Mouse (Mus musculus): ENCODE measurements around the gene Gm3558.
"Not testable (repeated sequence)": the region's sequence is repeated elsewhere in the genome, so short reads cannot be mapped to it uniquely, and the experiment has no call there.

Gene Gm3558

GRCm38 (mm10) chr14:7568382-7568781 is at the start of gene Gm3558:
Gm3558 (minus strand) TSS chr14:7568566.
- DNase-seq (ENCODE audit: low read depth, low spot score): not testable (repeated sequence)

- DNase-seq (ENCODE audit: low read depth, low spot score): not testable (repeated sequence)
Measured at GRCm38 (mm10) chr14:7595492-7595891, 27.1 kb upstream of the Gm3558 start, which contains the start of gene Gm10338. Gm10338 (minus strand) TSS chr14:7595592.

DNA sequence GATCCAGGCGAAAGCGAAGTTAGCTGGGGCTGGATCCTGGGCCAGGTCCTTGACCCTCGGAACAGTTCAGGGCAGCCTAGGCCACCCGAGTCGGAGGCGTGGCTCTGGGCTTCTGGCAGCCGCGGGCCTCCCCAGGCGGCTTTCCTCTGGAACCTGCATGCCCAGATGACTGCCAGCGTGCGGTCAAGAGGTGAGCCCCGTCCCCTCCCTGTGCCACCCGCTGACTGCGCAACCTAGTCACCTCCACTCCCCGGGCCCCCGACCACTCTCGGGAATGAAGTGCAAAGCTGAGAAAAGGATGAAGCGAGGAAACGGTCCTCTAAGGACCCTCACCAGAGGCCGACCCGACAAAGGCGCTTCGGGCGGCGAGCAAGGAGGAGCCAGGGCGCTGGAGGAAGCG is 476 bp downstream of the Gm3558 start:
- not testable (repeated sequence) for DNase-seq (ENCODE audit: low read depth, low spot score)

- DNase-seq (ENCODE audit: low read depth, low spot score): not testable (repeated sequence)
Measured at GRCm38 (mm10) chr14:7567266-7567665, 1.1 kb downstream of the Gm3558 start.

All from brain, adult 2 months (tissue).